Mouse (Mus musculus): ENCODE data around the gene Map7d1. TPM values are rescaled to one million over a fixed set of nuclear protein-coding genes. Genes with fewer than 3 reads are reported as not detected.

Map7d1 gene
- polyA plus RNA-seq, 1 experiment from 2014 or later: 15.2 TPM

- 32% methylated on average over 9 of the region's 11 CpGs for WGBS
Measured at GRCm38 (mm10) chr4:126287302-126287995, 31.3 kb upstream of the Map7d1 start.

GRCm38 (mm10) chr4:126286492-126286891, 30.3 kb upstream of the Map7d1 start, which contains the start of gene Col8a2:
Gene Col8a2 (plus strand): TSS chr4:126286793.
- DNase-seq (ENCODE audit: low spot score) (peak; percentile 55), ATAC-seq (ENCODE audit: low FRiP score, low TSS enrichment) (peak; percentile 71)
- 3% methylated on average over 24 of the region's 42 CpGs for WGBS
- peaks cover 3% of the 10 kb centered on the region; the same call in 1 of the 2 replicates for H3K4me1 ChIP-seq (replicated peaks; ENCODE audit: control insufficient read depth, insufficient read depth)
- no peaks in the 10 kb centered on the region; the same call in 1 of the 2 replicates for H3K27me3 ChIP-seq (ENCODE audit: control insufficient read depth, insufficient read depth, low read length)
- TF ChIP-seq CTCF (IDR thresholded peaks at IDR 0.05; ENCODE audit: low read depth) (no peak), EP300 (optimal IDR thresholded peaks at IDR 0.05) (no peak)
- H3K9me3 ChIP-seq (ENCODE audit: control insufficient read depth, low read length): no peaks in the 10 kb centered on the region
- 0 out of 2 replicates have a peak within 1 kb of the TSS, but pooled peaks have one; percentile 45 for H3K27ac ChIP-seq (replicated peaks)
- peak within 1 kb of the TSS; percentile 48 for H3K4me3 ChIP-seq (ENCODE audit: low read depth, low read length)
- peak within 1 kb of the TSS; percentile 72 for H3K4me2 ChIP-seq (replicated peaks; ENCODE audit: low read depth)
- H3K36me3 ChIP-seq (ENCODE audit: control insufficient read depth, insufficient read depth, low read length): no peaks in the 10 kb centered on the region
- H3K9ac ChIP-seq (ENCODE audit: low read length): peak within 1 kb of the TSS; percentile 57

More at GRCm38 (mm10) chr4:126287302-126287995, 31.3 kb upstream of the Map7d1 start:
- H3K9me3 ChIP-seq (ENCODE audit: control insufficient read depth, low read length): no peaks in the 10 kb centered on the region
- ATAC-seq (ENCODE audit: low FRiP score, low TSS enrichment): peak; percentile 25; the same call in 1 of the 2 replicates
- TF ChIP-seq CTCF (IDR thresholded peaks at IDR 0.05; ENCODE audit: low read depth) (no peak), EP300 (optimal IDR thresholded peaks at IDR 0.05) (no peak)
- no peak overlapping the region for H3K9ac ChIP-seq (ENCODE audit: low read length)
- H3K4me3 ChIP-seq (ENCODE audit: low read depth, low read length): peak overlapping the region; percentile 48
- peaks cover 3% of the 10 kb centered on the region; the same call in 1 of the 2 replicates for H3K4me1 ChIP-seq (replicated peaks; ENCODE audit: control insufficient read depth, insufficient read depth)
- H3K4me2 ChIP-seq (replicated peaks; ENCODE audit: low read depth): peak overlapping the region; percentile 72
- DNase-seq (ENCODE audit: low spot score): no peak
- no peaks in the 10 kb centered on the region for H3K36me3 ChIP-seq (ENCODE audit: control insufficient read depth, insufficient read depth, low read length)
- H3K27me3 ChIP-seq (ENCODE audit: control insufficient read depth, insufficient read depth, low read length): no peaks in the 10 kb centered on the region; the same call in 1 of the 2 replicates
- H3K27ac ChIP-seq (replicated peaks): no peak overlapping the region

- H3K4me2 ChIP-seq (replicated peaks; ENCODE audit: low read depth): no peak overlapping the region
- no peak overlapping the region for H3K9ac ChIP-seq (ENCODE audit: low read length)
- TF ChIP-seq CTCF (IDR thresholded peaks at IDR 0.05; ENCODE audit: low read depth): no peak
- TF ChIP-seq EP300 (optimal IDR thresholded peaks at IDR 0.05): no peak
- no peaks in the 10 kb centered on the region for H3K36me3 ChIP-seq (ENCODE audit: control insufficient read depth, insufficient read depth, low read length)
- 84% methylated on average over 8 of the region's 8 CpGs for WGBS
- H3K27me3 ChIP-seq (ENCODE audit: control insufficient read depth, insufficient read depth, low read length): no peaks in the 10 kb centered on the region; the same call in 1 of the 2 replicates
- H3K9me3 ChIP-seq (ENCODE audit: control insufficient read depth, low read length): no peaks in the 10 kb centered on the region
- no peak for DNase-seq (ENCODE audit: low spot score)
- no peak overlapping the region for H3K4me3 ChIP-seq (ENCODE audit: low read depth, low read length)
- no peak for ATAC-seq (ENCODE audit: low FRiP score, low TSS enrichment)
- no peak overlapping the region for H3K27ac ChIP-seq (replicated peaks)
- H3K4me1 ChIP-seq (replicated peaks; ENCODE audit: control insufficient read depth, insufficient read depth): peaks cover 3% of the 10 kb centered on the region; the same call in 1 of the 2 replicates
Measured at GRCm38 (mm10) chr4:126283582-126283981, 27.4 kb upstream of the Map7d1 start.

GRCm38 (mm10) chr4:126281706-126282105, 25.6 kb upstream of the Map7d1 start:
- DNase-seq (ENCODE audit: low spot score) (no peak), ATAC-seq (ENCODE audit: low FRiP score, low TSS enrichment) (no peak)
- H3K36me3 ChIP-seq (ENCODE audit: control insufficient read depth, insufficient read depth, low read length): no peaks in the 10 kb centered on the region
- H3K4me2 ChIP-seq (replicated peaks; ENCODE audit: low read depth): no peak overlapping the region
- TF ChIP-seq EP300 (optimal IDR thresholded peaks at IDR 0.05) (no peak), CTCF (IDR thresholded peaks at IDR 0.05; ENCODE audit: low read depth) (no peak)
- whole genome bisulfite sequencing: 50% methylated on average over 9 of the region's 9 CpGs
- peaks cover 3% of the 10 kb centered on the region; the same call in 1 of the 2 replicates for H3K4me1 ChIP-seq (replicated peaks; ENCODE audit: control insufficient read depth, insufficient read depth)
- no peaks in the 10 kb centered on the region for H3K27me3 ChIP-seq (ENCODE audit: control insufficient read depth, insufficient read depth, low read length)
- no peaks in the 10 kb centered on the region for H3K9me3 ChIP-seq (ENCODE audit: control insufficient read depth, low read length)
- H3K4me3 ChIP-seq (ENCODE audit: low read depth, low read length): no peak overlapping the region
- H3K27ac ChIP-seq (replicated peaks): no peak overlapping the region
- H3K9ac ChIP-seq (ENCODE audit: low read length): no peak overlapping the region

- 68% methylated on average over 9 of the region's 9 CpGs for WGBS
- Histone ChIP-seq H3K36me3 (ENCODE audit: control insufficient read depth, insufficient read depth, low read length) (no peaks in the 10 kb centered on the region), H3K4me2 (replicated peaks; ENCODE audit: low read depth) (no peak overlapping the region), H3K4me3 (ENCODE audit: low read depth, low read length) (no peak overlapping the region), H3K4me1 (replicated peaks; ENCODE audit: control insufficient read depth, insufficient read depth) (no peaks in the 10 kb centered on the region), H3K9me3 (ENCODE audit: control insufficient read depth, low read length) (no peaks in the 10 kb centered on the region), H3K9ac (ENCODE audit: low read length) (no peak overlapping the region), H3K27me3 (ENCODE audit: control insufficient read depth, insufficient read depth, low read length) (no peaks in the 10 kb centered on the region), H3K27ac (replicated peaks) (no peak overlapping the region)
- no peak for ATAC-seq (ENCODE audit: low FRiP score, low TSS enrichment)
- no peak for DNase-seq (ENCODE audit: low spot score)
- TF ChIP-seq EP300 (optimal IDR thresholded peaks at IDR 0.05): no peak
- no peak for TF ChIP-seq CTCF (IDR thresholded peaks at IDR 0.05; ENCODE audit: low read depth)
Measured at GRCm38 (mm10) chr4:126278961-126279360, 22.8 kb upstream of the Map7d1 start.

GRCm38 (mm10) chr4:126278565-126278915, 22.4 kb upstream of the Map7d1 start:
- no peak for DNase-seq (ENCODE audit: low spot score)
- no peak for TF ChIP-seq EP300 (optimal IDR thresholded peaks at IDR 0.05)
- no peak for TF ChIP-seq CTCF (IDR thresholded peaks at IDR 0.05; ENCODE audit: low read depth)
- WGBS: 38% methylated on average over 9 of the region's 9 CpGs
- H3K9me3 ChIP-seq (ENCODE audit: control insufficient read depth, low read length): no peaks in the 10 kb centered on the region
- H3K4me2 ChIP-seq (replicated peaks; ENCODE audit: low read depth): no peak overlapping the region
- no peaks in the 10 kb centered on the region for H3K4me1 ChIP-seq (replicated peaks; ENCODE audit: control insufficient read depth, insufficient read depth)
- H3K27ac ChIP-seq (replicated peaks): no peak overlapping the region
- H3K9ac ChIP-seq (ENCODE audit: low read length): no peak overlapping the region
- no peaks in the 10 kb centered on the region for H3K36me3 ChIP-seq (ENCODE audit: control insufficient read depth, insufficient read depth, low read length)
- no peaks in the 10 kb centered on the region for H3K27me3 ChIP-seq (ENCODE audit: control insufficient read depth, insufficient read depth, low read length)
- no peak for ATAC-seq (ENCODE audit: low FRiP score, low TSS enrichment)
- H3K4me3 ChIP-seq (ENCODE audit: low read depth, low read length): no peak overlapping the region
